30 mouse cellular contexts compared by ENCODE assay signal in the genomic region with DNA sequence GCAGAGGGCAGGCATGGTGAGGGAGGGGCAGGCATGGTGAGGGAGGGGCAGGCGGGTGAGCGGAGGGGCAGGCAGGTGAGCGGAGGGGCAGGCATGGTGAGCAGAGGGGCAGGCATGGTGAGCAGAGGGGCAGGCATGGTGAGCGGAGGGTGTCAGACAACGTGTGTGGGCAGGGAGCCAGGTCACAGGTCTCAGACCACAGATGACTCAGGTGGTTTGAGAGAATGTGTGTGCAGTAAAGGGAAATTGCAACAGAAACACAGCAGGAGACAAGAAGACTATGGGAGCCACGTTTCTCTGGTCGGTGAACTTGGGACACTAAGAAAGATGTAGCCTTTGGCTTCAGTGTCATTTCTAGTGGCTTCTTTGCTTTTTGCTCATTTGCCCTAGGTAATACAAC. TPM values are rescaled to one million over a fixed set of nuclear protein-coding genes. Genes with fewer than 3 reads are reported as not detected.
DNase-seq lines count a peak whose midpoint lies in the region; ATAC-seq lines count a peak whose summit lies in the region.
"Had no signal": no experiment of that assay in that cellular context is flagged by ENCODE, and none has a peak within 500 bp of the region (broad histone marks: within the 10 kb centered on the region; RNA-seq: fewer than 3 reads in every experiment).

No protein-coding gene starts in this region.

- 73% methylated on average over 7 of the region's 7 CpGs for WGBS in heart, embryonic 10.5 days
- 84% methylated on average over 7 of the region's 7 CpGs for WGBS in hindbrain, embryonic 13.5 days

- DNase-seq in urinary bladder, postnatal 14 days (ENCODE audit: low spot score), result peak; percentile 16
- DNase-seq in urinary bladder, postnatal 10 days (ENCODE audit: low spot score), result no peak
- peak; percentile 21 for DNase-seq in ZHBTc4 (ENCODE audit: low read depth, low spot score)
- DNase-seq in gastrocnemius, postnatal 25 days, result no peak
- no peak for DNase-seq in heart, embryonic 10.5 days (ENCODE audit: low spot score)
- DNase-seq: adrenal gland, postnatal 25 days; B cell, adult 2 months; cerebellum, adult 11-12 months; cerebellum, adult 9-11 months; gastrocnemius, adult 2 months; heart, postnatal 14 days; kidney, adult 2 months; kidney, postnatal 14 days; liver; lung, embryonic 14.5 days; midbrain, embryonic 14.5 days; right cerebral cortex, adult 18-20 months; spleen, adult 18-20 months had no signal

- no peaks in the 10 kb centered on the region for H3K36me3 ChIP-seq in megakaryocyte, embryonic 14.5 days (replicated peaks; ENCODE audit: low read length)
- H3K36me3 ChIP-seq in heart, embryonic 10.5 days, result no peaks in the 10 kb centered on the region
- no peaks in the 10 kb centered on the region for H3K36me3 ChIP-seq in hindbrain, embryonic 13.5 days
- H3K36me3 ChIP-seq: embryonic facial prominence, embryonic 13.5 days; forebrain, embryonic 10.5 days; forebrain, embryonic 15.5 days; intestine, embryonic 15.5 days; neural tube, embryonic 15.5 days had no signal

- no peaks in the 10 kb centered on the region for H3K9me3 ChIP-seq in megakaryocyte, embryonic 14.5 days
- no peaks in the 10 kb centered on the region for H3K9me3 ChIP-seq in heart, embryonic 10.5 days
- H3K9me3 ChIP-seq in hindbrain, embryonic 13.5 days, result no peaks in the 10 kb centered on the region
- H3K9me3 ChIP-seq: embryonic facial prominence, embryonic 13.5 days; forebrain, embryonic 10.5 days; forebrain, embryonic 15.5 days; intestine, embryonic 15.5 days; neural tube, embryonic 15.5 days had no signal

- H3K4me2 ChIP-seq in hindbrain, embryonic 13.5 days, result no peak overlapping the region
- H3K4me2 ChIP-seq: embryonic facial prominence, embryonic 13.5 days; forebrain, embryonic 15.5 days; intestine, embryonic 15.5 days; lung, embryonic 14.5 days; neural tube, embryonic 15.5 days had no signal

- no peak overlapping the region for H3K9ac ChIP-seq in hindbrain, embryonic 13.5 days
- H3K9ac ChIP-seq: embryonic facial prominence, embryonic 13.5 days; forebrain, embryonic 15.5 days; intestine, embryonic 15.5 days; liver, embryonic 14.5 days; lung, embryonic 14.5 days; neural tube, embryonic 15.5 days had no signal

- ATAC-seq in hindbrain, embryonic 13.5 days (ENCODE audit: low FRiP score), result no peak
- ATAC-seq: forebrain, embryonic 15.5 days; hindbrain, postnatal 0 days; intestine, embryonic 15.5 days; Patski had no signal

- no peak overlapping the region for H3K27ac ChIP-seq in heart, embryonic 10.5 days
- H3K27ac ChIP-seq in hindbrain, embryonic 13.5 days, result no peak overlapping the region
- H3K27ac ChIP-seq: embryonic facial prominence, embryonic 13.5 days; forebrain, embryonic 10.5 days; forebrain, embryonic 15.5 days; gastrocnemius, adult 2 months; hindbrain, postnatal 0 days; intestine, embryonic 15.5 days; liver, embryonic 14.5 days; neural tube, embryonic 15.5 days had no signal

- H3K27me3 ChIP-seq in megakaryocyte, embryonic 14.5 days (replicated peaks), result no peaks in the 10 kb centered on the region
- no peaks in the 10 kb centered on the region for H3K27me3 ChIP-seq in heart, embryonic 10.5 days (ENCODE audit: insufficient read depth, poor library complexity, severe bottlenecking)
- no peaks in the 10 kb centered on the region for H3K27me3 ChIP-seq in hindbrain, embryonic 13.5 days
- H3K27me3 ChIP-seq: forebrain, embryonic 15.5 days; intestine, embryonic 15.5 days; neural tube, embryonic 15.5 days; Patski had no signal

- peak overlapping the region; percentile 36 for H3K4me3 ChIP-seq in megakaryocyte, embryonic 14.5 days (replicated peaks)
- H3K4me3 ChIP-seq in heart, embryonic 10.5 days, result no peak overlapping the region
- no peak overlapping the region for H3K4me3 ChIP-seq in hindbrain, embryonic 13.5 days
- H3K4me3 ChIP-seq: embryonic facial prominence, embryonic 13.5 days; forebrain, embryonic 10.5 days; forebrain, embryonic 15.5 days; gastrocnemius, adult 2 months; intestine, embryonic 15.5 days; neural tube, embryonic 15.5 days had no signal

- H3K4me1 ChIP-seq in megakaryocyte, embryonic 14.5 days, result no peaks in the 10 kb centered on the region
- H3K4me1 ChIP-seq in heart, embryonic 10.5 days, result no peaks in the 10 kb centered on the region
- H3K4me1 ChIP-seq in hindbrain, embryonic 13.5 days (replicated peaks), result peaks cover 4% of the 10 kb centered on the region; the same call in 1 of the 2 replicates
- H3K4me1 ChIP-seq: forebrain, embryonic 15.5 days; intestine, embryonic 15.5 days; neural tube, embryonic 15.5 days had no signal

RNA-seq across cellular contexts. Expression of gene Scel, which starts 8.6 kb away (rescaled TPM):
- polyA plus RNA-seq in megakaryocyte, embryonic 14.5 days (2012; ENCODE audit: insufficient read depth, low replicate concordance), result not detected in 2 replicates
- total RNA-seq in gastrocnemius, postnatal 25 days (2021), result under 1 TPM in 1 of 2 experiments, not detected in 1; 0.33 TPM
- 0.42 and 0.89 TPM in 2 replicates for polyA plus RNA-seq in heart, embryonic 10.5 days (2016; fragmentation: Nextera tagmentation; extraction: Ambion mirVana)
- 0.08 and 0.16 TPM in 2 replicates for polyA plus RNA-seq in hindbrain, embryonic 13.5 days (2015; fragmentation: Nextera tagmentation; extraction: Ambion mirVana)
- total RNA-seq: megakaryocyte-erythroid progenitor cell, adult 5-6 weeks; MEL had no signal
- polyA plus RNA-seq: forebrain, embryonic 15.5 days had no signal

Comparison
In these comparisons a context has a peak if more than half of its experiments do, and no peak if none do; other contexts are left out.
1. DNase-seq: peak in urinary bladder, postnatal 14 days (single experiment) and ZHBTc4 (single experiment); none in urinary bladder, postnatal 10 days (single experiment), gastrocnemius, postnatal 25 days (single experiment) and heart, embryonic 10.5 days (single experiment).